Mouse (Mus musculus) kidney, adult 11 months (tissue): ENCODE measurements around the gene Cryzl2.

Experiments
- DNase-seq: peaks from one replicate; pipeline ENCODE4 v3.0.0; 2022

The Cryzl2 gene

DNA sequence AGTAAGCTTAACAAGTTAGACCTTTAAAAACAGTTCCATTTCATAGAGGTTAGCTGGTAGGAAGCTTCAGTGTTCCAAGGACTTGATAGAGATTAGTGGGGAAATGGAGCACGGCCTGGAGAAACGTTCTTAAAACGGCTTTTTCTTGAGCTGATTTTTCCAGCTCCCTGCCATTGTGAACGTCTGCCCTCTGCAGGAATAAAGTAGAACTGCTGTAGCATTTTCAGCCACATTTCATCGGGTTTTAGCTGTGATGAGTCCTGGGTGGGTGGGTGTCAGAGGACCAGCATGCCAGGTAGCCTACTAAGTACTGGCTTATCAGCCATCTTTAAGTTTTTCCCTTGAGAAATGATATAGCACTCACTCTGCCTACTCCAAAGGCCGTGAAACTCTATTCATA is 78.1 kb downstream of the Cryzl2 start:
- DNase-seq: no peak

DNA sequence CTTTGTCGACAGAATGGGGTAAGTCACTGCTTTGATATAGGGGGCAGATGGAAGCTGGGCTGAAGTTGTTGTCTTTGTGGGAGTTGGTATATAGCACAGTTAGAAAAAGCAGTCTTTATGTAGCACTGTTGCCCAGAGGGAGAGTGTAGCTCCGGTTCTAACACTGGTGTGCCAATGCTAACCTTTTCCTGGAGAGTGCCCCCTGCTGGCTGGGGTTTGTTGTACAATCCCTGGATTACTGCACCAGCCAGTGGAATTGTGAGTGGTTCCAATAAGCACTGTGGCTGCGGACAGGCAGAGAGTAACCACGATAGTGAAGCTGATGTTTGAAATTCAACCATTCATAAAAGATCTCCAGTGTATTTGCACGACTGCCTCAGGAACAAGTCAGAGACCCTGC is 79.3 kb downstream of the Cryzl2 start:
- DNase-seq: no peak
